Mouse (Mus musculus) Muller cell, postnatal 12 days (primary cell): Measurements from ENCODE around the gene Vmn1r51.
"Not testable (repeated sequence)": the region's sequence is repeated elsewhere in the genome, so short reads cannot be mapped to it uniquely, and the experiment has no call there.

ENCODE experiments used
- DNase-seq: peaks from one replicate; pipeline ENCODE4 v3.0.0-alpha.2; 2015; ENCODE audit errors: inconsistent ontology term

Vmn1r51 gene

GRCm38 (mm10) chr6:90122296-90122695 lies at the start of gene Vmn1r51:
Vmn1r51 (plus strand) TSS chr6:90122596.
- not testable (repeated sequence) for DNase-seq

- no peak for DNase-seq
Measured at GRCm38 (mm10) chr6:90078406-90078805, 44.0 kb upstream of the Vmn1r51 start, which contains the start of gene Vmn1r49. Vmn1r49 (minus strand) TSS chr6:90078506.

GRCm38 (mm10) chr6:90100566-90100965 lies 21.8 kb upstream of the Vmn1r51 start:
- peak; percentile 67 for DNase-seq

GRCm38 (mm10) chr6:90101130-90101529 lies 21.3 kb upstream of the Vmn1r51 start, which contains the start of gene Vmn1r50:
Vmn1r50 (plus strand) TSS chr6:90101430.
- DNase-seq = no peak

GRCm38 (mm10) chr6:90160139-90160538 lies 37.7 kb downstream of the Vmn1r51 start:
- no peak for DNase-seq

GRCm38 (mm10) chr6:90174508-90174907 lies 52.1 kb downstream of the Vmn1r51 start, which contains the start of gene Vmn1r52:
Vmn1r52 (plus strand) TSS chr6:90174808.
- DNase-seq = no peak
